ENCODE assay signal across 9 mouse cellular contexts in genomic region chr12:54192305-54192661, GRCm38 (mm10). TPM values are rescaled to one million over a fixed set of nuclear protein-coding genes. Genes with fewer than 3 reads are reported as not detected.
DNase-seq lines count a peak whose midpoint lies in the region; ATAC-seq and TF ChIP-seq lines count a peak whose summit lies in the region.
"Had no signal": no experiment of that assay in that cellular context is flagged by ENCODE, and none has a peak within 500 bp of the region (broad histone marks: within the 10 kb centered on the region; RNA-seq: fewer than 3 reads in every experiment).

No protein-coding gene starts in this region.

- H3K4me1 ChIP-seq in forebrain, embryonic 14.5 days (ENCODE audit: control insufficient read depth, insufficient read depth, low read length) = peaks cover 42% of the 10 kb centered on the region
- H3K4me1 ChIP-seq in liver, embryonic 12.5 days = peaks cover 60% of the 10 kb centered on the region
- H3K4me1 ChIP-seq in small intestine, adult 2 months (ENCODE audit: control insufficient read depth, insufficient read depth, insufficient read length, low read length) = peaks cover 28% of the 10 kb centered on the region

- no peak for DNase-seq in left cerebral cortex, adult 2 months (ENCODE audit: extremely low spot score in 1 of 2, low spot score in 2 of 2)
- DNase-seq in left cerebral cortex, postnatal 4 days = no peak
- DNase-seq in forebrain, embryonic 14.5 days (ENCODE audit: low spot score) = no peak
- no peak for DNase-seq in spleen, postnatal 36 days (ENCODE audit: low spot score in 2 of 2)
- no peak for DNase-seq in B cell, adult 2 months
- DNase-seq in right cerebral cortex, postnatal 25 days = no peak

- 3% methylated on average over 5 of the region's 5 CpGs for WGBS in forebrain, embryonic 14.5 days
- WGBS in liver, embryonic 12.5 days (ENCODE audit: insufficient replicate concordance) = 5% methylated on average over 5 of the region's 5 CpGs
- WGBS in small intestine, adult 2 months = 5% methylated on average over 5 of the region's 5 CpGs

- H3K9ac ChIP-seq in forebrain, embryonic 14.5 days (ENCODE audit: low read length) = peak overlapping the region; percentile 29; the same call in 1 of the 2 replicates
- H3K9ac ChIP-seq in liver, embryonic 12.5 days = peak overlapping the region; percentile 62; the same call in 1 of the 2 replicates

- H3K4me3 ChIP-seq in left cerebral cortex, adult 2 months = peak overlapping the region; percentile 39
- H3K4me3 ChIP-seq in forebrain, embryonic 14.5 days (ENCODE audit: low read depth, low read length) = peak overlapping the region; percentile 12
- peak overlapping the region; percentile 29 for H3K4me3 ChIP-seq in liver, embryonic 12.5 days
- peak overlapping the region; percentile 40 for H3K4me3 ChIP-seq in small intestine, adult 2 months (ENCODE audit: low read depth, low read length)

- ATAC-seq in forebrain, embryonic 14.5 days = no peak
- peak; percentile 25 for ATAC-seq in liver, embryonic 12.5 days

- intact Hi-C loops in left cerebral cortex, adult 2 months (cut with DNase I) = no loop called here
- intact Hi-C loops in left cerebral cortex, postnatal 4 days (cut with DNase I) = no loop called here

- no peaks in the 10 kb centered on the region for H3K9me3 ChIP-seq in forebrain, embryonic 14.5 days (replicated peaks; ENCODE audit: control insufficient read depth, low read length)
- H3K9me3 ChIP-seq in liver, embryonic 12.5 days (replicated peaks) = no peaks in the 10 kb centered on the region

- no peaks in the 10 kb centered on the region for H3K36me3 ChIP-seq in forebrain, embryonic 14.5 days (ENCODE audit: control insufficient read depth, insufficient read depth, low read length)
- no peaks in the 10 kb centered on the region for H3K36me3 ChIP-seq in liver, embryonic 12.5 days
- H3K36me3 ChIP-seq in small intestine, adult 2 months (ENCODE audit: control insufficient read depth, insufficient read depth, low read length) = no peaks in the 10 kb centered on the region; the same call in 1 of the 2 replicates

- no peaks in the 10 kb centered on the region for H3K27me3 ChIP-seq in forebrain, embryonic 14.5 days (replicated peaks; ENCODE audit: control insufficient read depth, insufficient read depth, low read length)
- peaks cover 7% of the 10 kb centered on the region; the same call in 1 of the 2 replicates for H3K27me3 ChIP-seq in liver, embryonic 12.5 days (replicated peaks)
- H3K27me3 ChIP-seq in small intestine, adult 2 months (ENCODE audit: control insufficient read depth, insufficient read depth, low read length) = no peaks in the 10 kb centered on the region
- H3K27me3 ChIP-seq: Patski had no signal

- peak overlapping the region; percentile 46 for H3K4me2 ChIP-seq in forebrain, embryonic 14.5 days (ENCODE audit: low read length)
- peak overlapping the region; percentile 66 for H3K4me2 ChIP-seq in liver, embryonic 12.5 days

- TF ChIP-seq POLR2A in small intestine, adult 2 months (IDR thresholded peaks at IDR 0.05; ENCODE audit: low read depth, low read length) = no peak

- TF ChIP-seq CTCF in left cerebral cortex, adult 2 months (IDR thresholded peaks at IDR 0.05) = no peak
- no peak for TF ChIP-seq CTCF in small intestine, adult 2 months (IDR thresholded peaks at IDR 0.05; ENCODE audit: extremely low read depth, insufficient read length, insufficient replicate concordance, low read depth, low read length)

- no peak overlapping the region for H3K27ac ChIP-seq in left cerebral cortex, adult 2 months
- peak overlapping the region; percentile 70; the same call in 1 of the 2 replicates for H3K27ac ChIP-seq in forebrain, embryonic 14.5 days (ENCODE audit: low read depth, low read length)
- H3K27ac ChIP-seq in liver, embryonic 12.5 days = peak overlapping the region; percentile 75
- H3K27ac ChIP-seq in small intestine, adult 2 months (ENCODE audit: insufficient read depth, low read depth, low read length) = peak overlapping the region; percentile 88

RNA-seq across cellular contexts. Expression of gene Egln3, which starts 11.4 kb away (rescaled TPM):
- 10 to 100 TPM; 10.1 to 11.5 TPM for total RNA-seq in left cerebral cortex, adult 2 months (2021)
- total RNA-seq in left cerebral cortex, postnatal 4 days (2021) = 10 to 100 TPM; 18.3 to 19.0 TPM
- polyA plus RNA-seq in forebrain, embryonic 14.5 days (2014; fragmentation: Nextera tagmentation; extraction: Ambion mirVana) = 5.9 and 6.3 TPM in 2 replicates
- 3.5 and 3.8 TPM in 2 replicates for polyA plus RNA-seq in liver, embryonic 12.5 days (2016; fragmentation: Nextera tagmentation; extraction: Ambion mirVana)
- polyA plus RNA-seq in small intestine, adult 2 months (2012; rRNA removed) = 26.9 and 51.8 TPM in 2 replicates
